Mouse (Mus musculus): Measurements from ENCODE around the gene Hes6.

Gene Hes6

GRCm38 (mm10) chr1:91398260-91399062 is 15.4 kb downstream of the Hes6 start, which contains the start of gene Ilkap:
TSS of gene Ilkap (minus strand) at chr1:91398815.
- DNase-seq: peak; percentile 85

- DNase-seq: peak; percentile 32
These were observed 15.9 kb downstream of the Hes6 start for GRCm38 (mm10) chr1:91397927-91398259.

GRCm38 (mm10) chr1:91390369-91390768 is 23.5 kb downstream of the Hes6 start:
- DNase-seq: no peak

GRCm38 (mm10) chr1:91381091-91381471 is 32.8 kb downstream of the Hes6 start:
- no peak for DNase-seq

- peak; percentile 81 for DNase-seq
These were observed 33.3 kb downstream of the Hes6 start for GRCm38 (mm10) chr1:91380453-91381090.

- no peak for DNase-seq
These were observed 40.4 kb downstream of the Hes6 start for GRCm38 (mm10) chr1:91373414-91373835.

DNA sequence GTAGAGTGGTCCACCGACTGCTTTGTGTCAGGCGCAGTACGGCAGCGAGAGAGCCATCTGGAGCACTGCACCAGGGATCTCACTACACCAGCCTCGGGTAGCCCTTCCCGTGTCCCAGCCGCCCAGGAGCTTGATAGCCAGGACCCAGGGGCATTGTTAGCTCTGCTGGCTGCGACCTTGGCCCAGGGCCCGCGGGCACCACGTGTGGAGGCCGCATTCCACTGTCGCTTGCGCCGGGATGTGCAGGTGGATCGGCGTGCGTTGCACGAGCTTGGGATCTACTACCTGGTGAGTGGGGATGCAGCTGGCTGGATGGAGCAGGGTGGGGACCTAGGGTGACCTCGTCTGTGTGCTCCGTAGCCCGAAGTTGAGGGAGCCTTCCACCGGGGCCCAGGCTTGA is 43.8 kb downstream of the Hes6 start:
- no peak for DNase-seq

GRCm38 (mm10) chr1:91369408-91369807 is 44.4 kb downstream of the Hes6 start:
- DNase-seq: peak; percentile 10

DNA sequence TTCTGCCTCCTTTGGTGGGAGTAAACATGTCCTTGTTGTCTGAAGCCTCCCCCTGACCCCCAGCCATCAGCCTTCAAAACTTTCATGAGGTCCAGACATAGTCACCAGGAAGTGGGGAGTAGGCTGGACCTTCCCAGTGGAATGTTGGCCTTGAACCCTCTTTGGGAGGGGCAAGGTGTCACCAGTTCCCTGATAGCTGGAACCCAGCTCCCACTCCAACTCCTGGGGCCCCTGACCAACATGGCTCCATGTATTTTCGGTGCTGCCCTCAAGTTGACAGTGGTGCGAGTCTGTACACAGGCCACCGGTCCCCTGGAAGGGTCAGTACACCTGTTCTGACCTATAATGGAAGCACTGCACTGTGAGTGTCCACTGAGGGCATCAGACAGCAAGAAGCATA is 46.5 kb downstream of the Hes6 start:
- DNase-seq: no peak

DNA sequence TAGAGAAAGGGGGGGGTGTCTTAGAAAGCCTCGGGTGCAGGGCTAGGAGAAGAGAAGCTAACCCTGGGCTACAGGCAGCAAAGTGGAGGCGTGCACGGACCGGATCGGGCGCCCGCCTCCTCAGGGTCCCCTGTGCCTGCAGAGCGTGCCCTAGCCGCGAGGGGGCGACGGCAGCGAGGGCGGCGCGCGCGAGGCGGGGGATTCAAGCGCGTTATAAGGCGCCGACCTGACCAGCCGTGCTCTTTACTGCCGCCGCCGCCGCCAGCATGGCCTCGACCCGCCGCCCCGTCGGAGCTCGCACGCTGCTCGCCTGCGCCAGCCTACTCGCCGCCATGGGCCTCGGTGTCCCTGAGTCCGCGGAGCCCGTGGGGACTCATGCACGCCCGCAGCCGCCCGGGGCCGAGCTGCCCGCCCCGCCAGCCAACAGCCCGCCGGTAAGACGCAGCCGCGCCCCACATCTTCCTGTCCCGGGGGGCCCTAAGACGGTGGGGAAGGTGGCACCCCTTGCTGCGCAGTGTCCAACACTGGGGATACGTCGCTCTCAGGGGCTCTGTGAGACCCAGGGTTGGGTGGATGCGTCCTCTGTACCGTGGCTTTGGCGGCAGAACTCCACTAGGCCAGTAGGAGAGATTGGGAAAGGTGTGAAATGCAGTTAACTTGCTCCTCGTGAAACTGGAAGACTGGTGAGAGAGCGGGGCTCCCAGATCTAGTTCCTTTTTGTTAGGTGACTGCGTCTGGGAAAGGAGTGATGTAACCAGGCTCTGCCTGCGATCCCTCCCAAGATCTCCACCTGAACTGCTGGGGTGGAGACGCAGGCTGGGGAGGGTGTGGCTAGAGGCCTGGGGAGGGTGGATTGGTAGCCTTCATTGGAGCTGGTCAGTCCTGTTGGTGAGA is 47.4 kb downstream of the Hes6 start, which contains the start of gene Erfe:
Erfe (plus strand) TSS at position 216 of the 894 bp plus-strand sequence.
- peak; percentile 69 for DNase-seq

- no peak for DNase-seq
These were observed 48.0 kb downstream of the Hes6 start for GRCm38 (mm10) chr1:91365816-91366214.

- no peak for DNase-seq
These were observed 48.8 kb downstream of the Hes6 start for GRCm38 (mm10) chr1:91364822-91365644.

DNA sequence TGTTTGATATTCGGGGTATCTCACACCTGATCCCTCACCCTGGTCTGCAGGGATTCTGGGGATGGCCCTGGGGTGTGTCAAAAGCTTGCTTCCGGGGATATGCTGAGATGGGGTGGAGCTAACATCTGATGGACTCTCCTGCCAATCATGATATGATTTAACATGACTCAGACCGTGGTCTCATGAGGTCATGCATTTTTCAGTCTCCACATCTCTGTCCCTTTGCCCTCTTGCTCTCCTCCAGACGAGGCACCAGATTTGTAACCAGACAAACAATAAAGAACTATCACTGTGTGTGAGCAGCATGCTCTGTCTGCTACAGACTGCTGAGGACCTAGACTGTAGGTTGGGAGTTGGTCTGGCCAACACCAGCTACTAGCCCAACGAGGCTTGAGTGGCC is 51.7 kb downstream of the Hes6 start:
- DNase-seq: no peak
